Mouse (Mus musculus): ENCODE data around the gene Cyp2c40. TPM values are rescaled to one million over a fixed set of nuclear protein-coding genes. Genes with fewer than 3 reads are reported as not detected.
"Not testable (repeated sequence)": the region's sequence is repeated elsewhere in the genome, so short reads cannot be mapped to it uniquely, and the experiment has no call there.

Gene Cyp2c40
- not detected for polyA plus RNA-seq (2021)

- DNase-seq (ENCODE audit: low read depth, low spot score); in situ Hi-C loops (cut with MboI; ENCODE audit: low pct_unique_long_range_greater_than_20kb); H3K27me3 ChIP-seq; POLR2A ChIA-PET; CTCF ChIA-PET; ATAC-seq: not testable (repeated sequence)
These were observed at the start of gene Cyp2c40 for GRCm38 (mm10) chr19:39812714-39813113. Cyp2c40 (minus strand) TSS chr19:39812814.

- CTCF ChIA-PET; in situ Hi-C loops (cut with MboI; ENCODE audit: low pct_unique_long_range_greater_than_20kb); POLR2A ChIA-PET; DNase-seq (ENCODE audit: low read depth, low spot score); ATAC-seq; H3K27me3 ChIP-seq: not testable (repeated sequence)
These were observed 8.3 kb upstream of the Cyp2c40 start for GRCm38 (mm10) chr19:39820931-39821330.

GRCm38 (mm10) chr19:39816400-39816799 lies 3.8 kb upstream of the Cyp2c40 start:
- H3K27me3 ChIP-seq; CTCF ChIA-PET; ATAC-seq; DNase-seq (ENCODE audit: low read depth, low spot score); POLR2A ChIA-PET; in situ Hi-C loops (cut with MboI; ENCODE audit: low pct_unique_long_range_greater_than_20kb): not testable (repeated sequence)

- in situ Hi-C loops (cut with MboI; ENCODE audit: low pct_unique_long_range_greater_than_20kb); CTCF ChIA-PET; ATAC-seq; DNase-seq (ENCODE audit: low read depth, low spot score); POLR2A ChIA-PET; H3K27me3 ChIP-seq: not testable (repeated sequence)
These were observed 3.4 kb upstream of the Cyp2c40 start for GRCm38 (mm10) chr19:39815991-39816390.

- DNase-seq (ENCODE audit: low read depth, low spot score); POLR2A ChIA-PET; ATAC-seq; H3K27me3 ChIP-seq; CTCF ChIA-PET; in situ Hi-C loops (cut with MboI; ENCODE audit: low pct_unique_long_range_greater_than_20kb): not testable (repeated sequence)
These were observed 27.2 kb downstream of the Cyp2c40 start for GRCm38 (mm10) chr19:39785458-39785857.

GRCm38 (mm10) chr19:39745357-39745756 lies 67.3 kb downstream of the Cyp2c40 start:
- DNase-seq (ENCODE audit: low read depth, low spot score) (no peak), ATAC-seq (no peak)
- H3K27me3 ChIP-seq, result no peaks in the 10 kb centered on the region
- CTCF ChIA-PET, result no interaction called here
- POLR2A ChIA-PET, result no interaction called here
- TF ChIP-seq CTCF (IDR thresholded peaks at IDR 0.05), result no peak
- in situ Hi-C loops (cut with MboI; ENCODE audit: low pct_unique_long_range_greater_than_20kb), result no loop called here

- DNase-seq (ENCODE audit: low read depth, low spot score); POLR2A ChIA-PET; H3K27me3 ChIP-seq; ATAC-seq; CTCF ChIA-PET; in situ Hi-C loops (cut with MboI; ENCODE audit: low pct_unique_long_range_greater_than_20kb): not testable (repeated sequence)
These were observed 68.3 kb downstream of the Cyp2c40 start for GRCm38 (mm10) chr19:39744361-39744760.

- in situ Hi-C loops (cut with MboI; ENCODE audit: low pct_unique_long_range_greater_than_20kb), result no loop called here
- POLR2A ChIA-PET, result no interaction called here
- no peaks in the 10 kb centered on the region for H3K27me3 ChIP-seq
- no peak for DNase-seq (ENCODE audit: low read depth, low spot score)
- TF ChIP-seq CTCF (IDR thresholded peaks at IDR 0.05), result no peak
- no peak for ATAC-seq
- CTCF ChIA-PET, result no interaction called here
These were observed 71.7 kb downstream of the Cyp2c40 start, which contains the start of gene Cyp2c68 for GRCm38 (mm10) chr19:39740920-39741319. Cyp2c68 (minus strand) TSS chr19:39741054.

Other genes with a start within 250 kb of the Cyp2c40 start
- not detected for gene Cyp2c67, start 163.8 kb downstream of the Cyp2c40 start, polyA plus RNA-seq (2021)
- gene Cyp2c68, start 71.8 kb downstream of the Cyp2c40 start, polyA plus RNA-seq (2021), result not detected
- not detected for gene Cyp2c69, start 74.0 kb upstream of the Cyp2c40 start, polyA plus RNA-seq (2021)
- gene Cyp2c37, start 179.6 kb upstream of the Cyp2c40 start, polyA plus RNA-seq (2021), result not detected

All from Patski (cell line).